Mouse (Mus musculus) spleen, adult 12 weeks (tissue): Measurements from ENCODE around the gene Gm43518.

ENCODE experiments used
- DNase-seq: peaks from one replicate; pipeline ENCODE4 v3.0.0; 2022; ENCODE audit warnings: low spot score

Gm43518 gene

GRCm38 (mm10) chr5:123927118-123927517, at the start of gene Gm43518:
Gene Gm43518, plus strand, starts transcription at chr5:123927418.
- DNase-seq: no peak

- no peak for DNase-seq
Observed at GRCm38 (mm10) chr5:123878056-123878455, 49.2 kb upstream of the Gm43518 start.

GRCm38 (mm10) chr5:123879928-123880327, 47.3 kb upstream of the Gm43518 start, which contains the start of gene Hcar1:
Gene Hcar1, minus strand, starts transcription at chr5:123880020.
- DNase-seq: no peak

GRCm38 (mm10) chr5:123880778-123881177, 46.4 kb upstream of the Gm43518 start:
- no peak for DNase-seq

- DNase-seq: no peak
Observed at GRCm38 (mm10) chr5:123883891-123884290, 43.3 kb upstream of the Gm43518 start.

- DNase-seq: no peak
Observed at GRCm38 (mm10) chr5:123884332-123884731, 42.9 kb upstream of the Gm43518 start.

- no peak for DNase-seq
Observed at GRCm38 (mm10) chr5:123886365-123886764, 40.9 kb upstream of the Gm43518 start.

- DNase-seq: no peak
Observed at GRCm38 (mm10) chr5:123890312-123890711, 36.9 kb upstream of the Gm43518 start.

GRCm38 (mm10) chr5:123890987-123891386, 36.2 kb upstream of the Gm43518 start:
- DNase-seq: no peak

- no peak for DNase-seq
Observed at GRCm38 (mm10) chr5:123891669-123892068, 35.5 kb upstream of the Gm43518 start.

GRCm38 (mm10) chr5:123893520-123893919, 33.7 kb upstream of the Gm43518 start:
- DNase-seq: no peak

- no peak for DNase-seq
Observed at GRCm38 (mm10) chr5:123896395-123896794, 30.8 kb upstream of the Gm43518 start.

- no peak for DNase-seq
Observed at GRCm38 (mm10) chr5:123897352-123897751, 29.9 kb upstream of the Gm43518 start.

- no peak for DNase-seq
Observed at GRCm38 (mm10) chr5:123904059-123904672, 23.1 kb upstream of the Gm43518 start.

- DNase-seq: no peak
Observed at GRCm38 (mm10) chr5:123906146-123906975, 20.9 kb upstream of the Gm43518 start.

- peak; percentile 98 for DNase-seq
Observed at GRCm38 (mm10) chr5:123906976-123907630, 20.1 kb upstream of the Gm43518 start, which contains the start of gene Denr. Gene Denr, plus strand, starts transcription at chr5:123907175.

GRCm38 (mm10) chr5:123907631-123907977, 19.6 kb upstream of the Gm43518 start:
- DNase-seq: no peak

- DNase-seq: no peak
Observed at GRCm38 (mm10) chr5:123914852-123915251, 12.4 kb upstream of the Gm43518 start.

- no peak for DNase-seq
Observed at GRCm38 (mm10) chr5:123922112-123922511, 5.1 kb upstream of the Gm43518 start.

GRCm38 (mm10) chr5:123930508-123930989, 3.3 kb downstream of the Gm43518 start, which contains the start of gene Ccdc62:
Gene Ccdc62, plus strand, starts transcription at chr5:123930679.
- DNase-seq: peak; percentile 85

GRCm38 (mm10) chr5:123931131-123931530, 3.9 kb downstream of the Gm43518 start:
- no peak for DNase-seq

- no peak for DNase-seq
Observed at GRCm38 (mm10) chr5:123932927-123933326, 5.7 kb downstream of the Gm43518 start.

GRCm38 (mm10) chr5:123933556-123933955, 6.3 kb downstream of the Gm43518 start:
- no peak for DNase-seq
